Mouse (Mus musculus) activated CD4-positive, CD25-positive, alpha-beta regulatory T cell (primary cell): ENCODE data around the gene Sec24c. TPM values are rescaled to one million over a fixed set of nuclear protein-coding genes. Genes with fewer than 3 reads are reported as not detected.

Source experiments
- polyA plus RNA-seq, 2 experiments: library from polyadenylated mRNA; unstranded; fragments of 100-300 nt; shearing (Covaris generic); gene quantifications; one replicate each; pipeline ENCODE4 v1.2.1; 2017

Gene Sec24c
- polyA plus RNA-seq, result 100 to 1,000 TPM; 181 to 190 TPM

DNA sequence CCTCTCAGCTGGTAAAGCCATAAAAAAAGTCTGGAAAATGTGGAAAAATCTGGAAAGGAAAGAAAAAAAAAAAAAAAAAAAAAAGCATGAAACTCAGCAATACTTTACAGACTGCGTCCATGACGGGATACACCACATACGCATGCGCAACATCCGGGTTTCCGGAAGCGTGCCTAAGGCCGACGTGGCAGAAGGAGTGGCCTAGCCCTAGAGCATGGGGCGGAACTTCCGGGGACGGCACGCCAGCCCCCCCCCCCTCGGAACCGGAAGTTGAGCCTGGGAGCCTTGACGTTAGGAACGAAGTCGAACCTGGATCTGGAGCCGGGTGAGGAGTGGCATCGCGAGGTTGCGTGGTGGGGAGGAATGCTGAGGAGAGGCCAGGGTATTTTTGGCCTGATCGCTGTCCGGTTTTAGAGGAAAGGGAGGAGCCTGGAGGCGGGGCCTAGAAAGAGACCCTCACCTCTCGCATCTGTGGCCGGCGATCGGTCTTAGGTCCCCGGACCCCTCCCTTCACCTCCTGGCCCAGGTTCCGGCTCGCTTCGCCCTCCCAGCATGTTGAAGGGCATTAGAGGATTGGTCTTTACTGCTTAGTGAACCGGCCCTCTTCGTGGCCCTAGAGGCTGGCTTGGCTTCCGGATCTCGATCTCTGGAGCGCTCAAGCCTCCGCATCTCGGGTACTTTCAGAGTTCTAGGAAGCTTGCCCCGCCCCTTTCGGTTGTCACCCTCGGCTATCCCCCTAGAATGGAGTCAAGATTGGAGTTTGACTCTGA is at the start of gene Sec24c:
Gene Sec24c (plus strand): TSS at position 245 of the 770 bp plus-strand sequence.

DNA sequence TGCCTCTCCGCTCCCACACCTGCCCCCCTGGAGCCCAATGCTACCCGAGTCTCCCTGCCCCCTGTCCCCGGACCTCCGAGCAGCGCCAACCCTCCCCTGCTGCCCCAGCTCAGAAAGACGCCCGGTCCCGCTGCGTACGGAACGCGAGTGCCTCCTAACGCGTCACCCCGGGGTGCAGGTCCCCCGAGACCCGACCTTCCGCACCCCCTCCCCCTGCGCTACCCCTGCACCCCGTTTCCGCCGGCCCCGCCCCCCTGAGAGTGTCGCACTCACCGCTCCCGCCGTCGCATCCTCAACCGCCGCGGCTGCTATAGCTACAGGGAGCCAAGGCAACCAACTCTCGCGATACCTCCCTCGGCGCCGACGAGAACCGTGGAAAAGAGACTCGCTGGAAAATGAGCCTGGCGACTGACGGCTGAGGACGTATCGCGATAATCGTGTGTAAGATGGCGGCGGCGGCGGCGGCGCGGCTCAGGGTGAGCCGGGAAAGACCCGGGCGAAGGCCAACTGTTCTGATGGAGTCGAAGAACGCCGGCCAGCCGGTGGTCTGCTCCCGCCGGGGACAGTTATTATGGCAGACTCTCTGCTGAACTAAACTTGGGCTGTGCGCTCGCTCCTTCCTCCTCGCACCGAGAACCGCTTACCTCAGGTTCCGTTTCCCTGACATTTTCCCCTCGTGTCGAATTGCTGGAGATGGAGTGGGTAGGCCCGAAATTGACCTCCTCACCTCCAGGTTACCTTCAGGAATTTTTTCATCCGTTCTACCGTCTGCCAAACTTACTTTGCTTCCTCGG is 33.3 kb upstream of the Sec24c start, which contains the start of gene Usp54:
Gene Usp54 (minus strand): TSS at position 420 of the 794 bp plus-strand sequence.

DNA sequence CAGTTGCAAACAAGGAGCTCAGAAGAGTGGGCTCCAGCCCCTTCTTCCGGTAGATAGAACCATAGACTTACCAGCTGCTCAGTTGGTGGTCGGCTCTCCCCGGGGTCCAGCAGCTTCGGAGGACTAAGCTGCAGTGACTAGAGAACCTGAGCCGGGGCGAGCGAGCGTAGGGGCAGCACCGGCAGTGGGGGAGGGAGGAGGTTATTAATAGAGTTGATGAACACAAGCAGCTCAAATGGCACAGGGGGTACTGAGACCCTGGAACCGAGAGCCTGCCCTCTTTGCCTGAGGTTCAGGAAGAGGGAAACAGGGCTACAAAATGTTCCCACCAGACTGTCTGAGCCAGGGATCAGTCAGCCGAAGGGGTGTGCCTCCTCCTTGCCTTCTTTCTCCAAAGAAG is 17.7 kb upstream of the Sec24c start, which contains the start of gene Myoz1:
Gene Myoz1 (minus strand): TSS at position 180 of the 400 bp plus-strand sequence.

DNA sequence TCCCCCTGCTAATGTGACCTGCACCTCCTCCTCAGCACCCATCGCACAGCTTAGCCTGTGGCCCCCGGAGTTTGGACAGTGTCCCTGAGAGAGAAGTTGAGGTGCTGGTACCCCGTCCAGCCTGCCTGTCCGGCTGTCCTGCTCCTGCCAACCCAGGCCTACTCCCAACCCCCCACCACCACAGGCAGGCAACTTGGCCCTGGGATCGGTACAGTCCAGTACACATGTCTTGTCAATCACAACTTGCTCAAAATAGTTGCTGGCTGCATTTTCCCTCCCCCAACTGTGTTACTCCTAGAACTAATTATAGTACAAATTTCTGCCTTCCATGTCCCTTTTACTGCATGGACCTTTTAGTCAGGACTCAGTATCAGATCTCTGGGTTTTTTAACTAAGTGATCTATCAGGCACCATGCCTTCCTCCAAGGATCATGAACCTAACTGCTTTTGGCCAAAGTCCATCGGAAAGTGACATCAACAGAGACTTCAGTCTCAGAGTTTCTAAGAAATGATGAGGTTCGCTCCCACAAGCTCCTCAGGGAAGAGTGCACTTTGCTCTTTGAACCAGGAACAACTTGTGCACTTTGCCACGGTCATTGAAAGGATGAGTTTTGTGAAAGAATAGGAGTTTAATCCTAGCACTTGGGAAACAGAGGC is 5.8 kb upstream of the Sec24c start, which contains the start of gene Synpo2l:
Gene Synpo2l (minus strand): TSS at position 201 of the 657 bp plus-strand sequence.

DNA sequence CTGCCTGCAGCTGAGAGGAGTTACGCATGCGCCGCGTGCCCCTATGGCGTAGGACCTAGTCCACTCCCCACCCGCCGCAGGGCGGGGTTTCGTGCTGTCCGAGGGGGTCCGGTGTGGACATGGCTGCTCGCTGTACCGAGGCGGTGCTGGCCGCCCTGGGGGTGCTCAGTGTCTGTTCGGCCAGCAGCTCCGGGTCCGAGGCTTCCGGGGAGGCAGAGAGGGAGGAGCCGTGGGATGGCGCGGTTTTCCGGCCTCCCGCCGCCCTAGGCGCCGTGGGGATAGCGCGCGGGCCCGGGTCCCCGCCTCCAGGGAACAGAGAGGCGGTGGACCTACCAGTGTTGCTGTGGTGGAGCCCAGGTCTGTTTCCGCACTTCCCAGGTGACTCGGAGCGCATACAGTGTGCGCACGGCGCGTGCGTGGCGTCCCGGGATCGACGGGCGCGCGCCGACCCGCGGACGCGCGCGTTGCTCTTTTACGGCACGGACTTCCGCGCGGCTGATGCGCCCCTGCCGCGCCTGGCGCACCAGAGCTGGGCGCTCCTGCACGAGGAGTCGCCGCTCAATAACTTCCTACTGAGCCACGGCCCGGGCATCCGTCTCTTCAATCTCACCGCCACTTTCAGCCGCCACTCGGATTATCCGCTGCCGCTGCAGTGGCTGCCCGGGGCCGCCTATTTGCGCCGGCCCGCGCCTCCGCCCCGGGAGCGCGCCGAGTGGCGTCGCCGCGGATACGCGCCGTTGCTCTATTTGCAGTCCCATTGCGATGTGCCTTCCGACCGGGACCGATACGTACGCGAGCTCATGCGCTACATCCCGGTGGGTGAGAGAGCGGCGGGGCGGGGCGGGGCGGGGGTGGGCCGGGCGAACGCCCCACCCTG is 21.0 kb downstream of the Sec24c start, which contains the start of gene Fut11:
Gene Fut11 (plus strand): TSS at position 85 of the 877 bp plus-strand sequence.

DNA sequence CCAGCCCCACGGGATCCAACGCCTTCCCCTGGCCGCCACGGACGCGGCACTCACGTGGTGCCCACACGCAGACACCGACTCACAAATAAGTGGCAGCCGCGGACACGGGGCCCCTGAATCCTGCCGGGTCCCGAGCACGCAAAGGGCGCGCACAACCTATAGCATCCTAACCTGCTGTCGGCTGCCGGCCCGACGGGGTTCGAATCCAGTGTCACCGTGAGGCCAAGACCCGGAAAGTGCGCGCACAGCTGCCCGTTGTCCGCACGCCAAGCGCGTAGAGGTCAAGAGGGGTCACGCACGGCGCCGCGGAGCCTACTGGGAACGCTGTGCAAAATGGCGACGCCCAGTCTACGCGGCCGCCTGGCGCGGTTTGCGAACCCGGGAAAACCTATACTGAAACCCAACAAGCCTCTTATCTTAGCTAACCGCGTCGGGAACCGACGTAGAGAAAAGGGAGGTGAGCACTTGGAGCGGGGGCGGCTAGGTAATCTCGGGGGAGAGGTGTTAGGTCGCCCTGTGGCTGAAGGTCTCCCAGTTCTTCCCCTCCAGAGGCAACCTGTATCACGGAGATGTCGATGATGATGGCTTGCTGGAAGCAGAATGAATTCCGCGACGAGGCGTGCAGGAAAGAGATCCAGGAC is 28.8 kb downstream of the Sec24c start, which contains the start of gene Chchd1:
Gene Chchd1 (plus strand): TSS at position 266 of the 641 bp plus-strand sequence.

DNA sequence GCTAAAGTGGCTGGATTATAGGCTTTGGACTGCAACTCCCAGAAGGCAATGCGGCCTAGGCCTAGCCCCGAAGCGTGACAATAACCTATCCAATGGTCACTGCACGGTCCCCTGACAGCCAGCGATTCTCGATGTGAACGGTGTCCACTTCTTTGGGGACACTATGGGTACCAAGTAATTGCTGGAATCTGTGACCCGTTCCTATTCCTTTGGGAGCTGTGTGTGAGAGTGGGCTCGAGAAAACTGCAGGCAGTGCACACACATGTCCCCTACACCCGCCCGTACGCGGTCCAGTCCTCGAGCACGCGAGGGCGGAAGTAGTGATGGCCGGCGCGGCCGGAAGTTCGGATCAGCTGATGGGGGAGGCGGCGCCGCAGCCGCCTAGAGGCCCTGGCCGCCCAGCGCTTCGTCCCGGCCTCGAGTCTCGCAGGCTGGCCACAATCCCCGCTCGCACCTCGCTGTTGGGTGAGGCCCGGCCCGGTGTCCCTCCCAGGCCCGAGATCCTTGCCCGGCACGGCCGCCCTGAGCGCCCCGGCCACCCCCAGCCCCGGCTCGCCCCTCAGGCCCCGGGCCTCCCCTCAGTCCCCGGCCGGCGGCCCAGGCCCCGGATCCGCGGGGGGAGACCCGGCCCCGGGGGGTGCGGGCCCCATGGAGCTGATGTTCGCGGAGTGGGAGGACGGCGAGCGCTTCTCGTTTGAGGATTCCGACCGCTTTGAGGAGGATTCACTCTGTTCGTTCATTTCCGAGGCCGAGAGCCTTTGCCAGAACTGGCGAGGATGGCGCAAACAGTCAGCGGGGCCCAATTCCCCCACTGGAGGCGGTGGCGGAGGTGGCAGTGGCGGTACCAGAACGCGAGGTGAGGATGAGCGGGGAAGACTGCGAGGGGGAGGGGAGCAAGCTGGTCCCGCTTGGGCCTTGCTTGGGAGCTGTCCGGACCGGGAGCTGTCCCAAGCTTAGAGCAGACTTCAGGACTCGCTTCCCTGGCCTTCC is 33.4 kb downstream of the Sec24c start, which contains the start of gene Zswim8:
Gene Zswim8 (plus strand): TSS at position 352 of the 990 bp plus-strand sequence.

DNA sequence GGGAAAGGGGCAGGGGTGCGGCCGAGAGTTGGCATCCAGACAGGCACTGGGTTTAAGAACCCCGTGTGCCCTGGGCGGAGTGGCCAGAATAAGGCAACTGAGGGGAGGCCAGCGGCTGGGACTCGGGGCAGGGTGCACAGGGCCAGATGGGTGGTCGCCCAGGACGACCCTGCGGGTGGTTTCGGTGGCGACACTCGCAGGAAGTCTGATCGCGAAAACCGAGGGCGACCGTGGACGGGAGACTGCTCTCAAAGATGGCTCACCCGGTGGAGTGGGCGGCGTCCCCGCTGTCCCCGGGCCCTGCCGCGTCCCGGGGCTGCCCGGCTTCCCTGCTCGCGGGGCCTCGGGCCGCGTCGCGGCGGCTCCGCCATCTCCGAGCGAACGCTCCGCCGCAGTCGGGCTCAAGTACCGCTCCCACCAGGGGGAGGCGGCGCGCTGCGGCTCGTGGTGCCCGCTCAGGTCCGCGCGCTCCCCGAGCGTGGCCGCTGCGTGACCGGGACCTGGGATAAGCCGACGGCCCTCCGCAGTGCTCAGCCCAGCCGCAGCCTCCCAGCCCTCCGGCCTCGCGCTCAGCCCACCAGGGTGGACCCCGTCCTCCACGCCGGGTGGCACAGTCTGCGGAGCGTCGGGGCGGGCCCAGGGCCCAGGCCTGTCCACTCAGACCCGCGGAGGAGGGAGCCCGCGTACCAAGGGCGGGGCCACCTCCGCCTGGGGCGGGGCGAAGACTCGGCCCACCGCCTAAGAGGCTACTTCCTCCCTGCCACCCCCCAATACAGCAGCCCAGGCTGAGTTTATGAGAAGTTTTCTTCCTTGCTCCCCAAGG is 60.1 kb downstream of the Sec24c start, which contains the start of gene Ndst2:
Gene Ndst2 (minus strand): TSS at position 611 of the 823 bp plus-strand sequence.

Other genes starting within 250 kb of the Sec24c start
- under 1 TPM in 1 of 2 experiments, not detected in 1; 0.31 TPM for gene Cfap70, start 222.1 kb upstream of the Sec24c start, polyA plus RNA-seq
- gene Anxa7, start 194.2 kb upstream of the Sec24c start, polyA plus RNA-seq, result 10 to 100 TPM; 30.9 to 43.7 TPM
- gene Mss51, start 177.4 kb upstream of the Sec24c start, polyA plus RNA-seq, result 1 to 10 TPM; 1.3 to 2.3 TPM
- gene Ppp3cb, start 127.7 kb upstream of the Sec24c start, polyA plus RNA-seq, result 10 to 100 TPM; 30.4 to 31.4 TPM
- 1 to 10 TPM; 2.5 to 2.6 TPM for gene Usp54, start 33.2 kb upstream of the Sec24c start, polyA plus RNA-seq
- not detected for gene Myoz1, start 17.8 kb upstream of the Sec24c start, polyA plus RNA-seq
- under 1 TPM in 1 of 2 experiments, not detected in 1; 0.21 TPM for gene Synpo2l, start 6.0 kb upstream of the Sec24c start, polyA plus RNA-seq
- 10 to 100 TPM in 1 of 2 experiments, 1 to 10 TPM in 1; 9.8 to 13.7 TPM for gene Fut11, start 20.7 kb downstream of the Sec24c start, polyA plus RNA-seq
- 100 to 1,000 TPM; 102 to 136 TPM for gene Chchd1, start 28.7 kb downstream of the Sec24c start, polyA plus RNA-seq
- gene Zswim8, start 33.2 kb downstream of the Sec24c start, polyA plus RNA-seq, result 10 to 100 TPM; 35.8 to 56.8 TPM
- 10 to 100 TPM; 34.4 to 35.0 TPM for gene Ndst2, start 60.3 kb downstream of the Sec24c start, polyA plus RNA-seq
- 10 to 100 TPM in 1 of 2 experiments, 1 to 10 TPM in 1; 6.8 to 10.1 TPM for gene Camk2g, start 119.8 kb downstream of the Sec24c start, polyA plus RNA-seq
- under 1 TPM in 1 of 2 experiments, not detected in 1; 0.07 TPM for gene Plau, start 162.4 kb downstream of the Sec24c start, polyA plus RNA-seq